Mouse (Mus musculus): Measurements from ENCODE around the gene Ckm. TPM values are rescaled to one million over a fixed set of nuclear protein-coding genes. Genes with fewer than 3 reads are reported as not detected.

Ckm gene
- total RNA-seq, 2 experiments from 2014 or later, result 37,777 to 44,473 TPM

- no peak for DNase-seq
Observed at GRCm38 (mm10) chr7:19430402-19430801, 25.8 kb downstream of the Ckm start.

- no peak for DNase-seq
Observed at GRCm38 (mm10) chr7:19432475-19432874, 27.9 kb downstream of the Ckm start.

- DNase-seq, result no peak
Observed at GRCm38 (mm10) chr7:19436276-19436675, 31.7 kb downstream of the Ckm start.

GRCm38 (mm10) chr7:19437048-19437447, 32.5 kb downstream of the Ckm start:
- no peak for DNase-seq

- DNase-seq, result no peak
Observed at GRCm38 (mm10) chr7:19441448-19442091, 37.0 kb downstream of the Ckm start.

GRCm38 (mm10) chr7:19443344-19443743, 38.8 kb downstream of the Ckm start:
- peak; percentile 38 for DNase-seq

- no peak for DNase-seq
Observed at GRCm38 (mm10) chr7:19444801-19445200, 40.2 kb downstream of the Ckm start.

GRCm38 (mm10) chr7:19447689-19448088, 43.1 kb downstream of the Ckm start:
- no peak for DNase-seq

- no peak for DNase-seq
Observed at GRCm38 (mm10) chr7:19449165-19449564, 44.6 kb downstream of the Ckm start.

GRCm38 (mm10) chr7:19455186-19455585, 50.6 kb downstream of the Ckm start:
- no peak for DNase-seq

- no peak for DNase-seq
Observed at GRCm38 (mm10) chr7:19455819-19456495, 51.4 kb downstream of the Ckm start.

- no peak for DNase-seq
Observed at GRCm38 (mm10) chr7:19456628-19457027, 52.1 kb downstream of the Ckm start.

GRCm38 (mm10) chr7:19457414-19458071, 53.0 kb downstream of the Ckm start:
- no peak for DNase-seq

GRCm38 (mm10) chr7:19458072-19458486, 53.5 kb downstream of the Ckm start:
- peak; percentile 49 for DNase-seq

- peak; percentile 80 for DNase-seq
Observed at GRCm38 (mm10) chr7:19458591-19459111, 54.1 kb downstream of the Ckm start, which contains the start of gene Mark4. Gene Mark4 (minus strand): TSS chr7:19458821.

- no peak for DNase-seq
Observed at GRCm38 (mm10) chr7:19459144-19459870, 54.7 kb downstream of the Ckm start.

- DNase-seq, result no peak
Observed at GRCm38 (mm10) chr7:19460500-19460899, 55.9 kb downstream of the Ckm start.

- no peak for DNase-seq
Observed at GRCm38 (mm10) chr7:19461488-19461887, 56.9 kb downstream of the Ckm start.

- DNase-seq, result no peak
Observed at GRCm38 (mm10) chr7:19462443-19462842, 57.9 kb downstream of the Ckm start.

- no peak for DNase-seq
Observed at GRCm38 (mm10) chr7:19462884-19463381, 58.4 kb downstream of the Ckm start, which contains the start of gene Exoc3l2. Gene Exoc3l2 (plus strand): TSS chr7:19463331.

- no peak for DNase-seq
Observed at GRCm38 (mm10) chr7:19464367-19465307, 60.1 kb downstream of the Ckm start.

Measured in gastrocnemius, postnatal 25 days (tissue).